Mouse (Mus musculus) lung, postnatal 0 days (tissue): ENCODE results near the gene Olfr615.

ENCODE experiments used
- CTCF ChIP-seq: IDR thresholded peaks from 2 replicates; pipeline ENCODE4 v1.5.1; 2016; ENCODE audit warnings: antibody characterized with exemption, mild to moderate bottlenecking
- EP300 ChIP-seq: IDR thresholded peaks from 2 replicates; pipeline ENCODE4 v1.6.1; 2016; ENCODE audit warnings: antibody characterized with exemption, mild to moderate bottlenecking, control low read depth

DNA sequence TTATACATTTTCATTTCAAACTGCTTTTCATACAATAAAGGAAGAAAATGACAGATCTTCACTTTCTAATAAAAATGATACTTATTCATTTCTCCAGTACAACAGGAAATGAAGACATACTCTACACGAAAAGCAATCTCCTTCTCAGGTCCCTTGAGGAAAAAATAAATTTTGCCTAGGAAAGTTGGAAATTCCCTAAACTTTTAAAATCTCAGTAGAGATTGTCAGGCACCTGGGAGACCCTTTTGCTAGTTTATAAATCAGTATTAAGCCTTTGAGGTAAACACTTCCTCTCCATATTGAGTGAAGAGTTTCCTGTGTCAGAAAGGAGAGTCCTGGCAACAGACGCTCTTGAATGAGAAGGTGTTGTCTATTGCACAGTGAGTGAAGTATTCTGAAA is 8.1 kb upstream of the Olfr615 start, which contains the start of gene Olfr613:
- TF ChIP-seq EP300 = no peak
- no peak for TF ChIP-seq CTCF
